Mouse (Mus musculus) spleen, postnatal 10 days (tissue): ENCODE data around the gene C1qtnf6.
A peak's percentile ranks its signal among the peaks of the same experiment; 100 is the strongest.

Experiments used
- DNase-seq, 2 experiments: peaks; one replicate each; pipeline ENCODE4 v3.0.0; 2021 to 2022; ENCODE audit warnings: low spot score in 2 of 2

The C1qtnf6 gene

GRCm38 (mm10) chr15:78530671-78531450, at the start of gene C1qtnf6:
Gene C1qtnf6 (minus strand): TSS chr15:78531416.
- DNase-seq: no peak

GRCm38 (mm10) chr15:78576284-78576810, 45.1 kb upstream of the C1qtnf6 start:
- DNase-seq: no peak

- DNase-seq: peak; percentile 68 to 84
Observed at GRCm38 (mm10) chr15:78572658-78573397, 41.6 kb upstream of the C1qtnf6 start, which contains the start of gene Rac2. Gene Rac2 (minus strand): TSS chr15:78572783.

- peak in 1 of 2 experiments; percentile 39 for DNase-seq
Observed at GRCm38 (mm10) chr15:78572270-78572600, 41.0 kb upstream of the C1qtnf6 start.

GRCm38 (mm10) chr15:78571554-78572269, 40.5 kb upstream of the C1qtnf6 start:
- peak; percentile 65 to 87 for DNase-seq

- DNase-seq: peak in 1 of 2 experiments; percentile 13
Observed at GRCm38 (mm10) chr15:78570170-78570569, 39.0 kb upstream of the C1qtnf6 start.

- DNase-seq: peak in 1 of 2 experiments; percentile 51
Observed at GRCm38 (mm10) chr15:78567608-78568120, 36.4 kb upstream of the C1qtnf6 start.

GRCm38 (mm10) chr15:78564764-78565435, 33.7 kb upstream of the C1qtnf6 start:
- DNase-seq: no peak

- peak; percentile 46 to 75 for DNase-seq
Observed at GRCm38 (mm10) chr15:78563937-78564336, 32.7 kb upstream of the C1qtnf6 start.

- no peak for DNase-seq
Observed at GRCm38 (mm10) chr15:78563344-78563743, 32.1 kb upstream of the C1qtnf6 start.

GRCm38 (mm10) chr15:78559141-78559979, 28.1 kb upstream of the C1qtnf6 start:
- DNase-seq: no peak

GRCm38 (mm10) chr15:78557693-78558535, 26.7 kb upstream of the C1qtnf6 start:
- DNase-seq: peak in 1 of 2 experiments; percentile 29

GRCm38 (mm10) chr15:78554545-78555313, 23.5 kb upstream of the C1qtnf6 start:
- DNase-seq: no peak

- DNase-seq: no peak
Observed at GRCm38 (mm10) chr15:78549189-78549734, 18.0 kb upstream of the C1qtnf6 start.

- DNase-seq: no peak
Observed at GRCm38 (mm10) chr15:78548711-78549110, 17.5 kb upstream of the C1qtnf6 start.

GRCm38 (mm10) chr15:78548336-78548665, 17.1 kb upstream of the C1qtnf6 start:
- no peak for DNase-seq

- peak in 1 of 2 experiments; percentile 51 for DNase-seq
Observed at GRCm38 (mm10) chr15:78547415-78548335, 16.5 kb upstream of the C1qtnf6 start.
